ENCODE assay signal across 8 mouse cellular contexts in genomic region chr8:84699861-84700322, GRCm38 (mm10). TPM values are rescaled to one million over a fixed set of nuclear protein-coding genes. Genes with fewer than 3 reads are reported as not detected.
DNase-seq lines count a peak whose midpoint lies in the region; ATAC-seq lines count a peak whose summit lies in the region.

No protein-coding gene starts in this region.

- no peaks in the 10 kb centered on the region for H3K9me3 ChIP-seq in intestine, embryonic 16.5 days (ENCODE audit: control insufficient read depth, low read length)

- no peak overlapping the region for H3K4me3 ChIP-seq in intestine, embryonic 16.5 days (ENCODE audit: low read length)

- H3K4me1 ChIP-seq in intestine, embryonic 16.5 days (ENCODE audit: control insufficient read depth, insufficient read depth, low read length), result peaks cover 13% of the 10 kb centered on the region

- no peak overlapping the region for H3K27ac ChIP-seq in intestine, embryonic 16.5 days (ENCODE audit: low read length)

- peak; percentile 20; the same call in 1 of the 2 replicates for ATAC-seq in intestine, embryonic 16.5 days

- no peak overlapping the region for H3K4me2 ChIP-seq in intestine, embryonic 16.5 days (ENCODE audit: low read depth, low read length)

- no peak overlapping the region for H3K9ac ChIP-seq in intestine, embryonic 16.5 days (ENCODE audit: low read depth, low read length)

- peaks cover 15% of the 10 kb centered on the region for H3K36me3 ChIP-seq in intestine, embryonic 16.5 days (ENCODE audit: control insufficient read depth, insufficient read depth, low read length)

- H3K27me3 ChIP-seq in intestine, embryonic 16.5 days (replicated peaks; ENCODE audit: control insufficient read depth, insufficient read depth, low read length), result peaks cover 28% of the 10 kb centered on the region

- intact Hi-C loops in gastrocnemius, postnatal 36 days (cut with DNase I), result loop anchor here (2.0 to 5.0 kb wide), 2 partner anchors 38 to 111 kb away; partner anchors contain the start of gene Ier2

- 60% methylated on average over 7 of the region's 7 CpGs for WGBS in intestine, embryonic 16.5 days

- peak; percentile 79 to 87 for DNase-seq in right cerebral cortex, postnatal 10 days (ENCODE audit: low spot score in 2 of 2)
- DNase-seq in right cerebral cortex, postnatal 25 days, result no peak
- DNase-seq in embryo, embryonic 10 days (ENCODE audit: low spot score), result peak; percentile 71
- DNase-seq in gastrocnemius, postnatal 36 days, result peak; percentile 57 to 61
- DNase-seq in liver, result peak; percentile 83
- peak; percentile 61 for DNase-seq in naive thymus-derived CD4-positive, alpha-beta T cell, adult 2 months (ENCODE audit: low read depth)
- DNase-seq in thymus, postnatal 4 days, result peak; percentile 76

RNA-seq across cellular contexts. Expression of gene Lyl1, which starts 1.4 kb away (rescaled TPM):
- total RNA-seq in gastrocnemius, postnatal 36 days (2021), result 1 to 10 TPM in 1 of 2 experiments, under 1 TPM in 1; 0.96 to 1.4 TPM
- polyA plus RNA-seq in intestine, embryonic 16.5 days (2015; fragmentation: Nextera tagmentation; extraction: Ambion mirVana), result 4.9 and 5.0 TPM in 2 replicates

RNA-seq across cellular contexts. Expression of gene Nacc1, which starts 12.2 kb away (rescaled TPM):
- 10 to 100 TPM; 18.1 to 20.1 TPM for total RNA-seq in gastrocnemius, postnatal 36 days (2021)
- polyA plus RNA-seq in intestine, embryonic 16.5 days (2015; fragmentation: Nextera tagmentation; extraction: Ambion mirVana), result 11.0 and 14.8 TPM in 2 replicates

RNA-seq across cellular contexts. Expression of gene Trmt1, which starts 13.8 kb away (rescaled TPM):
- 10 to 100 TPM; 39.8 to 43.3 TPM for total RNA-seq in gastrocnemius, postnatal 36 days (2021)
- polyA plus RNA-seq in intestine, embryonic 16.5 days (2015; fragmentation: Nextera tagmentation; extraction: Ambion mirVana), result 60.0 and 67.1 TPM in 2 replicates

RNA-seq across cellular contexts. Expression of gene G430095P16Rik, which starts 22.9 kb away (rescaled TPM):
- total RNA-seq in gastrocnemius, postnatal 36 days (2021), result 1 to 10 TPM in 1 of 2 experiments, not detected in 1; 1.0 TPM
- polyA plus RNA-seq in intestine, embryonic 16.5 days (2015; fragmentation: Nextera tagmentation; extraction: Ambion mirVana), result 2.0 and 2.6 TPM in 2 replicates

RNA-seq across cellular contexts. Expression of gene Ier2, which starts 37.2 kb away (rescaled TPM):
- total RNA-seq in gastrocnemius, postnatal 36 days (2021), result 1 to 10 TPM; 5.6 to 9.3 TPM
- polyA plus RNA-seq in intestine, embryonic 16.5 days (2015; fragmentation: Nextera tagmentation; extraction: Ambion mirVana), result 77.7 and 78.7 TPM in 2 replicates
